Mouse (Mus musculus): Measurements from ENCODE around the gene Pdia4. TPM values are rescaled to one million over a fixed set of nuclear protein-coding genes. Genes with fewer than 3 reads are reported as not detected.

The Pdia4 gene
- total and polyA plus RNA-seq, 3 experiments, result 91.4 to 112 TPM; not detected in 1

GRCm38 (mm10) chr6:47821776-47822175 is 8.5 kb upstream of the Pdia4 start:
- Histone ChIP-seq H3K36me3 (ENCODE audit: control insufficient read depth in 1 of 2, insufficient read depth in 2 of 2, low read length in 2 of 2) (peaks cover 0 to 9% of the 10 kb centered on the region in 2 experiments; a peak in 3 of 4 replicates), H3K27ac (ENCODE audit: control insufficient read depth, low read depth, low read length) (no peak overlapping the region), H3K9ac (ENCODE audit: control insufficient read depth, low read depth, low read length, poor library complexity, severe bottlenecking) (no peak overlapping the region), H3K79me2 (ENCODE audit: control insufficient read depth, insufficient read depth, low read length, poor library complexity) (no peaks in the 10 kb centered on the region), H3K9me3 (replicated peaks; ENCODE audit: insufficient read depth, low read length) (no peaks in the 10 kb centered on the region), H3K27me3 (ENCODE audit: control insufficient read depth in 1 of 2, insufficient read depth in 2 of 2, low read length in 2 of 2) (no peaks in the 10 kb centered on the region), H3K4me3 (ENCODE audit: control insufficient read depth in 1 of 2, insufficient read depth in 1 of 2, low read depth in 2 of 2, low read length in 2 of 2) (no peak overlapping the region), H3K4me1 (ENCODE audit: control insufficient read depth in 1 of 2, insufficient read depth in 2 of 2, low read length in 2 of 2) (no peaks in the 10 kb centered on the region; a peak in 2 of 4 replicates)
- TF ChIP-seq MAFK (IDR thresholded peaks at IDR 0.05; ENCODE audit: borderline replicate concordance, low read depth, low read length), result no peak
- TF ChIP-seq KAT2A (conservative IDR thresholded peaks at IDR 0.05; ENCODE audit: low read depth, low read length), result no peak
- no peak for TF ChIP-seq EP300 (IDR thresholded peaks at IDR 0.05; ENCODE audit: low read depth in 1 of 2, low read length in 2 of 2)
- no peak for TF ChIP-seq SMC3 (IDR thresholded peaks at IDR 0.05; ENCODE audit: low read depth, low read length)
- no peak for TF ChIP-seq SIN3A (IDR thresholded peaks at IDR 0.05; ENCODE audit: low read length)
- TF ChIP-seq POLR2A (IDR thresholded peaks at IDR 0.05; ENCODE audit: control insufficient read depth in 1 of 2, insufficient read depth in 1 of 2, low read depth in 1 of 2, low read length in 2 of 2, poor library complexity in 1 of 2), result no peak
- no peak for DNase-seq (ENCODE audit: low read depth, low spot score)

GRCm38 (mm10) chr6:47821236-47821635 is 8.0 kb upstream of the Pdia4 start:
- Histone ChIP-seq H3K27me3 (ENCODE audit: control insufficient read depth in 1 of 2, insufficient read depth in 2 of 2, low read length in 2 of 2) (no peaks in the 10 kb centered on the region), H3K27ac (ENCODE audit: control insufficient read depth, low read depth, low read length) (no peak overlapping the region), H3K36me3 (ENCODE audit: control insufficient read depth in 1 of 2, insufficient read depth in 2 of 2, low read length in 2 of 2) (peaks cover 0 to 9% of the 10 kb centered on the region in 2 experiments; a peak in 3 of 4 replicates), H3K79me2 (ENCODE audit: control insufficient read depth, insufficient read depth, low read length, poor library complexity) (no peaks in the 10 kb centered on the region), H3K9ac (ENCODE audit: control insufficient read depth, low read depth, low read length, poor library complexity, severe bottlenecking) (no peak overlapping the region), H3K4me1 (ENCODE audit: control insufficient read depth in 1 of 2, insufficient read depth in 2 of 2, low read length in 2 of 2) (no peaks in the 10 kb centered on the region; a peak in 2 of 4 replicates), H3K4me3 (ENCODE audit: control insufficient read depth in 1 of 2, insufficient read depth in 1 of 2, low read depth in 2 of 2, low read length in 2 of 2) (no peak overlapping the region), H3K9me3 (replicated peaks; ENCODE audit: insufficient read depth, low read length) (no peaks in the 10 kb centered on the region)
- no peak for DNase-seq (ENCODE audit: low read depth, low spot score)
- TF ChIP-seq SMC3 (IDR thresholded peaks at IDR 0.05; ENCODE audit: low read depth, low read length) (no peak), BHLHE40 (IDR thresholded peaks at IDR 0.05; ENCODE audit: borderline replicate concordance, low read depth, low read length) (no peak), CHD1 (IDR thresholded peaks at IDR 0.05; ENCODE audit: low read depth, low read length) (no peak)

GRCm38 (mm10) chr6:47819626-47820325 is 6.5 kb upstream of the Pdia4 start:
- no peak overlapping the region for H3K27ac ChIP-seq (ENCODE audit: control insufficient read depth, low read depth, low read length)
- DNase-seq (ENCODE audit: low read depth, low spot score), result no peak
- TF ChIP-seq SIN3A (IDR thresholded peaks at IDR 0.05; ENCODE audit: low read length) (no peak), MXI1 (IDR thresholded peaks at IDR 0.05; ENCODE audit: low read depth, low read length) (no peak), ETS1 (IDR thresholded peaks at IDR 0.05; ENCODE audit: low read depth, low read length) (no peak), KAT2A (conservative IDR thresholded peaks at IDR 0.05; ENCODE audit: low read depth, low read length) (no peak), BHLHE40 (IDR thresholded peaks at IDR 0.05; ENCODE audit: borderline replicate concordance, low read depth, low read length) (no peak), GATA1 (IDR thresholded peaks at IDR 0.05; ENCODE audit: low read depth, low read length) (no peak), HCFC1 (IDR thresholded peaks at IDR 0.05; ENCODE audit: low read depth, low read length) (no peak), ELF1 (IDR thresholded peaks at IDR 0.05; ENCODE audit: low read depth, low read length) (no peak), MAFK (IDR thresholded peaks at IDR 0.05; ENCODE audit: borderline replicate concordance, low read depth, low read length) (no peak), MAZ (IDR thresholded peaks at IDR 0.05; ENCODE audit: low read depth, low read length) (no peak)
- H3K9ac ChIP-seq (ENCODE audit: control insufficient read depth, low read depth, low read length, poor library complexity, severe bottlenecking), result no peak overlapping the region
- H3K27me3 ChIP-seq (ENCODE audit: control insufficient read depth in 1 of 2, insufficient read depth in 2 of 2, low read length in 2 of 2), result no peaks in the 10 kb centered on the region
- H3K9me3 ChIP-seq (replicated peaks; ENCODE audit: insufficient read depth, low read length), result no peaks in the 10 kb centered on the region
- H3K79me2 ChIP-seq (ENCODE audit: control insufficient read depth, insufficient read depth, low read length, poor library complexity), result no peaks in the 10 kb centered on the region
- H3K36me3 ChIP-seq (ENCODE audit: control insufficient read depth in 1 of 2, insufficient read depth in 2 of 2, low read length in 2 of 2), result peaks cover 0 to 9% of the 10 kb centered on the region in 2 experiments; a peak in 3 of 4 replicates
- no peak overlapping the region for H3K4me3 ChIP-seq (ENCODE audit: control insufficient read depth in 1 of 2, insufficient read depth in 1 of 2, low read depth in 2 of 2, low read length in 2 of 2)
- H3K4me1 ChIP-seq (ENCODE audit: control insufficient read depth in 1 of 2, insufficient read depth in 2 of 2, low read length in 2 of 2), result no peaks in the 10 kb centered on the region; a peak in 2 of 4 replicates
